Mouse (Mus musculus) G1E (cell line): Measurements from ENCODE around the gene Slc35e1. TPM values are rescaled to one million over a fixed set of nuclear protein-coding genes. Genes with fewer than 3 reads are reported as not detected.

ENCODE experiments used
- ATAC-seq: 2 replicates; pipeline ENCODE4 v1.8.0; 2016; ENCODE audit warnings: mild to moderate bottlenecking; ENCODE audit not compliant: insufficient number of reproducible peaks, poor library complexity, low FRiP score, severe bottlenecking; ENCODE audit errors: extremely low read depth
- DNase-seq: peaks from one replicate; pipeline ENCODE4 v3.0.0; 2012; ENCODE audit warnings: low spot score
- H3K27me3 ChIP-seq: 2 replicates; pipeline ENCODE4 v1.6.1; 2012; ENCODE audit warnings: mild to moderate bottlenecking, low read length, inconsistent platforms; ENCODE audit not compliant: insufficient read depth
- H3K36me3 ChIP-seq: replicated peaks from 2 replicates; pipeline ENCODE3; 2012; ENCODE audit warnings: mild to moderate bottlenecking, inconsistent platforms
- H3K4me1 ChIP-seq: 2 replicates; pipeline ENCODE4 v1.6.1; 2012; ENCODE audit warnings: low read depth, low read length, inconsistent platforms, mixed read lengths; ENCODE audit not compliant: insufficient read depth
- H3K4me3 ChIP-seq: 2 replicates; pipeline ENCODE4 v1.5.1; 2012; ENCODE audit warnings: low read depth, mild to moderate bottlenecking, inconsistent platforms, low read length, moderate library complexity, mixed read lengths
- H3K9me3 ChIP-seq: replicated peaks from 2 replicates; pipeline ENCODE4 v1.6.1; 2012; ENCODE audit warnings: inconsistent platforms
- CTCF ChIP-seq: IDR thresholded peaks from 2 replicates; pipeline ENCODE4 v1.5.1; 2012; ENCODE audit warnings: low read depth, low read length, inconsistent platforms, mixed read lengths
- GATA1 ChIP-seq: IDR thresholded peaks from 2 replicates; pipeline ENCODE4 v1.6.1; 2012; ENCODE audit warnings: borderline replicate concordance, low read length, inconsistent platforms, mixed read lengths
- GATA2 ChIP-seq: IDR thresholded peaks from 2 replicates; pipeline ENCODE4 v1.6.1; 2012; ENCODE audit warnings: low read depth, low read length, inconsistent platforms, borderline replicate concordance
- POLR2AphosphoS5 ChIP-seq: IDR thresholded peaks from 2 replicates; pipeline ENCODE4 v1.6.1; 2012; ENCODE audit warnings: low read depth, low read length, inconsistent platforms; ENCODE audit not compliant: insufficient replicate concordance
- TAL1 ChIP-seq: conservative IDR thresholded peaks from 2 replicates; pipeline ENCODE4 v1.6.1; 2012; ENCODE audit warnings: low read depth, low read length, inconsistent platforms, mixed read lengths
- polyA plus RNA-seq: library from polyadenylated mRNA; stranded (reverse); fragments of >175 nt; gene quantifications from 2 replicates; pipeline ENCODE4 v1.2.3, GENCODE M21; 2012
- total RNA-seq, 2 experiments: library from RNA; stranded (forward) in 1 of 2; stranded (reverse) in 1 of 2; fragments of 200-1000 nt in 1 of 2; fragments of >200 nt in 1 of 2; fragmentation: Nextera tagmentation in 1 of 2; gene quantifications; 2 replicates each; pipeline ENCODE4 v1.2.3; 2014 to 2017

Gene Slc35e1
- total and polyA plus RNA-seq, 3 experiments = 9.0 to 40.9 (median 22.7) TPM

GRCm38 (mm10) chr8:72469984-72470383, 22.4 kb downstream of the Slc35e1 start:
- Histone ChIP-seq H3K4me3 (no peak overlapping the region), H3K9me3 (no peaks in the 10 kb centered on the region), H3K4me1 (peaks cover 55% of the 10 kb centered on the region), H3K36me3 (peaks cover 89% of the 10 kb centered on the region), H3K27me3 (no peaks in the 10 kb centered on the region)
- no peak for TF ChIP-seq TAL1
- no peak for TF ChIP-seq CTCF
- TF ChIP-seq GATA1 = no peak
- TF ChIP-seq GATA2 = no peak
- TF ChIP-seq POLR2AphosphoS5 = no peak
- no peak for ATAC-seq
- DNase-seq = no peak

GRCm38 (mm10) chr8:72469243-72469642, 23.2 kb downstream of the Slc35e1 start:
- no peak for ATAC-seq
- Histone ChIP-seq H3K27me3 (no peaks in the 10 kb centered on the region), H3K9me3 (no peaks in the 10 kb centered on the region), H3K36me3 (peaks cover 94% of the 10 kb centered on the region), H3K4me1 (peaks cover 55% of the 10 kb centered on the region), H3K4me3 (no peak overlapping the region)
- no peak for TF ChIP-seq GATA2
- TF ChIP-seq TAL1 = no peak
- no peak for TF ChIP-seq POLR2AphosphoS5
- no peak for TF ChIP-seq CTCF
- no peak for TF ChIP-seq GATA1
- no peak for DNase-seq

GRCm38 (mm10) chr8:72464211-72464610, 28.2 kb downstream of the Slc35e1 start:
- TF ChIP-seq CTCF = no peak
- no peak for TF ChIP-seq POLR2AphosphoS5
- no peak for TF ChIP-seq GATA2
- no peak for TF ChIP-seq TAL1
- TF ChIP-seq GATA1 = no peak
- Histone ChIP-seq H3K4me3 (no peak overlapping the region), H3K27me3 (no peaks in the 10 kb centered on the region), H3K4me1 (peaks cover 35% of the 10 kb centered on the region), H3K36me3 (peaks cover 100% of the 10 kb centered on the region), H3K9me3 (no peaks in the 10 kb centered on the region)
- no peak for DNase-seq
- no peak for ATAC-seq

- ATAC-seq (no peak), DNase-seq (no peak)
- TF ChIP-seq CTCF (no peak), GATA2 (no peak), POLR2AphosphoS5 (peak; percentile 65; the same call in 1 of the 2 replicates), TAL1 (no peak)
- peaks cover 17% of the 10 kb centered on the region for H3K4me1 ChIP-seq
- no peak overlapping the region for H3K4me3 ChIP-seq
- no peaks in the 10 kb centered on the region for H3K9me3 ChIP-seq
- no peaks in the 10 kb centered on the region for H3K27me3 ChIP-seq
- peaks cover 95% of the 10 kb centered on the region for H3K36me3 ChIP-seq
Observed at GRCm38 (mm10) chr8:72459881-72460533, 32.4 kb downstream of the Slc35e1 start.

GRCm38 (mm10) chr8:72458457-72458856, 34.0 kb downstream of the Slc35e1 start:
- no peak for ATAC-seq
- TF ChIP-seq POLR2AphosphoS5 (peak; percentile 65; the same call in 1 of the 2 replicates), TAL1 (no peak), GATA1 (no peak), CTCF (no peak), GATA2 (no peak)
- H3K36me3 ChIP-seq = peaks cover 94% of the 10 kb centered on the region

GRCm38 (mm10) chr8:72457806-72458205, 34.6 kb downstream of the Slc35e1 start:
- Histone ChIP-seq H3K36me3 (peaks cover 94% of the 10 kb centered on the region), H3K27me3 (no peaks in the 10 kb centered on the region), H3K4me1 (peaks cover 9% of the 10 kb centered on the region; the same call in 1 of the 2 replicates), H3K4me3 (no peak overlapping the region), H3K9me3 (peaks cover 3% of the 10 kb centered on the region)
- ATAC-seq (no peak), DNase-seq (no peak)
- TF ChIP-seq POLR2AphosphoS5 (no peak), GATA2 (no peak), GATA1 (no peak), CTCF (no peak), TAL1 (no peak)

More at GRCm38 (mm10) chr8:72458457-72458856, 34.0 kb downstream of the Slc35e1 start:
- Histone ChIP-seq H3K27me3 (no peaks in the 10 kb centered on the region), H3K4me1 (peaks cover 13% of the 10 kb centered on the region), H3K4me3 (no peak overlapping the region), H3K9me3 (peaks cover 3% of the 10 kb centered on the region)
- no peak for DNase-seq
